Mouse (Mus musculus): ENCODE measurements around the gene Usp49. TPM values are rescaled to one million over a fixed set of nuclear protein-coding genes. Genes with fewer than 3 reads are reported as not detected.

The Usp49 gene
- 3.3 and 4.1 TPM in 2 replicates for polyA plus RNA-seq (2015; fragmentation: Nextera tagmentation; extraction: Ambion mirVana)

DNA sequence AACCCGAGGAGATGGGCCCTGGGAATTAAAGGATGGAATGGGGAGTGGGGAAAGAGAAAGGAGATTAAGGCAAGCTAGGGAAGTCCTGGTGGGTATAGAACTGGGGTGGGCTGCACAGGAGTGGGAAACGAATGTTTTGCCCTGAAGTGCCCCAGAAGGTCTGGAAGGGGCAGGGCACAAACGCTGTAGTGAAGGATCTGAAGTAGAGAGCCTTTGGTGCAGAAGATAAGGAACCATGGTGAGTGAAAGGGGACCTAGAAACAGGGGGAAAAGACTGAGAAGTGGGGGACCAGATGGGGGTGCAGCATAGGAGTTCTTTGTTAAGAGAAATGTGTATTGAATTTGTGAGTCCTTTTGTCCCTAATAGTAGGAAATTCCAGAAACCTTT, at the start of gene Usp49:
Gene Usp49 (plus strand): TSS at position 13 of the 388 bp plus-strand sequence.
- peak within 1 kb of the TSS; percentile 90 for H3K9ac ChIP-seq
- H3K4me2 ChIP-seq, result peak within 1 kb of the TSS; percentile 99
- no peaks in the 10 kb centered on the region for H3K9me3 ChIP-seq (replicated peaks)
- ATAC-seq (ENCODE audit: low read depth) (0 out of 2 replicates have a peak, but pooled peaks have one; percentile 22), DNase-seq (no peak)
- no peaks in the 10 kb centered on the region for H3K27me3 ChIP-seq
- H3K4me3 ChIP-seq (replicated peaks), result peak within 1 kb of the TSS; percentile 72
- peaks cover 61% of the 10 kb centered on the region for H3K4me1 ChIP-seq (replicated peaks)
- WGBS (ENCODE audit: insufficient replicate concordance), result 0% methylated on average over 3 of the region's 3 CpGs
- peaks cover 31% of the 10 kb centered on the region for H3K36me3 ChIP-seq
- peak within 1 kb of the TSS; percentile 94 for H3K27ac ChIP-seq

- Histone ChIP-seq H3K9me3 (replicated peaks) (no peaks in the 10 kb centered on the region), H3K36me3 (no peaks in the 10 kb centered on the region), H3K4me2 (no peak overlapping the region), H3K9ac (no peak overlapping the region), H3K27ac (no peak overlapping the region), H3K27me3 (no peaks in the 10 kb centered on the region), H3K4me3 (replicated peaks) (no peak overlapping the region), H3K4me1 (replicated peaks) (peaks cover 34% of the 10 kb centered on the region)
- DNase-seq (no peak), ATAC-seq (ENCODE audit: low read depth) (no peak)
- 78% methylated on average over 4 of the region's 4 CpGs for WGBS (ENCODE audit: insufficient replicate concordance)
These were observed 49.5 kb upstream of the Usp49 start for GRCm38 (mm10) chr17:47580962-47581361.

DNA sequence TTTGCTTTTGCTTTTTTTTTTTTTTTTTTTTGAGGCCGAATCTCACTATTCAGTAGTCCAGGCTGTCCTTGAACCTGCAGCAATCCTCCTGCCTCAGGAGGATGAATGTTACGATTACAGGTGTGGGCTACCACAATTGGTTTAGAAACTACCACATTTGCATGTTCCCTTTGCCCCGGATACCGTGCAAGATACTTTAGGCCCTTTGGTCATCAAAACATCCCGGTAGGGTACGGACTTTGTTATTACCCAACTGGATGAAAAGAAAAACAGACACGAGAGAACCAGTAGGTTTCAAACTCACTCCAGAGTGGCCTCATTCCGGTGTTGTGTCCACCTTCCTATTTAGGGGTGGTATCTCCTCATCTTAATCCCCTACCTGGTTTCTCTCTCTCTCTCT, 42.0 kb upstream of the Usp49 start:
- Histone ChIP-seq H3K9ac (no peak overlapping the region), H3K4me2 (no peak overlapping the region), H3K9me3 (replicated peaks) (no peaks in the 10 kb centered on the region), H3K4me1 (replicated peaks) (peaks cover 49% of the 10 kb centered on the region), H3K36me3 (no peaks in the 10 kb centered on the region), H3K27me3 (no peaks in the 10 kb centered on the region), H3K4me3 (replicated peaks) (no peak overlapping the region), H3K27ac (no peak overlapping the region)
- 79% methylated on average over 8 of the region's 8 CpGs for WGBS (ENCODE audit: insufficient replicate concordance)
- no peak for DNase-seq
- no peak for ATAC-seq (ENCODE audit: low read depth)

GRCm38 (mm10) chr17:47591073-47591472, 39.4 kb upstream of the Usp49 start:
- peak overlapping the region; percentile 45 for H3K27ac ChIP-seq
- no peaks in the 10 kb centered on the region for H3K27me3 ChIP-seq
- DNase-seq, result no peak
- peaks cover 8% of the 10 kb centered on the region for H3K36me3 ChIP-seq
- no peak for ATAC-seq (ENCODE audit: low read depth)
- no peaks in the 10 kb centered on the region for H3K9me3 ChIP-seq (replicated peaks)
- peaks cover 49% of the 10 kb centered on the region for H3K4me1 ChIP-seq (replicated peaks)
- 14% methylated on average over 3 of the region's 3 CpGs for WGBS (ENCODE audit: insufficient replicate concordance)
- H3K4me3 ChIP-seq (replicated peaks), result no peak overlapping the region
- no peak overlapping the region for H3K9ac ChIP-seq
- H3K4me2 ChIP-seq, result no peak overlapping the region

GRCm38 (mm10) chr17:47593215-47593853, 37.2 kb upstream of the Usp49 start:
- ATAC-seq (ENCODE audit: low read depth) (peak; percentile 71), DNase-seq (peak; percentile 93)
- H3K9ac ChIP-seq, result peak overlapping the region; percentile 89
- H3K9me3 ChIP-seq (replicated peaks), result no peaks in the 10 kb centered on the region
- WGBS (ENCODE audit: insufficient replicate concordance), result under 1% methylated on average over 57 of the region's 63 CpGs
- H3K4me1 ChIP-seq (replicated peaks), result peaks cover 71% of the 10 kb centered on the region
- peaks cover 30% of the 10 kb centered on the region for H3K36me3 ChIP-seq
- peak overlapping the region; percentile 100 for H3K27ac ChIP-seq
- no peaks in the 10 kb centered on the region for H3K27me3 ChIP-seq
- H3K4me3 ChIP-seq (replicated peaks), result peak overlapping the region; percentile 72
- peak overlapping the region; percentile 97 for H3K4me2 ChIP-seq

DNA sequence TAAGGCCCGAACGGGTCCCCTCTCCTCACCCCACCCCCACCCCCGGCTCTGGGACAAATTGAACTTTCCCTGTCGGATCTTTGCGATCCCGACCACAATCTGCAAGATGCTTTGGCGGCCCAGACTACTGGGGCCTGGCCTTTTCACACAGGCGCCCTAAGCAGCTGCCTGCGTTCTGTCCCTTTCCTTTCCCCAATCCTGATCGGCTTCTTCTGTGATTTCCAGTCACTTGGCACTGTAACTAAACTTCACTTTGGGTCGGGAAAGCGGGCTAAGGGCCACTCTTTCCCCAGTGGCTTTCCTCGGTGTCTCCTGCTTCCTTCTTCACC, 36.7 kb upstream of the Usp49 start:
- H3K27ac ChIP-seq, result peak overlapping the region; percentile 100
- peak overlapping the region; percentile 89 for H3K9ac ChIP-seq
- H3K9me3 ChIP-seq (replicated peaks), result no peaks in the 10 kb centered on the region
- H3K4me3 ChIP-seq (replicated peaks), result peak overlapping the region; percentile 72
- DNase-seq (no peak), ATAC-seq (ENCODE audit: low read depth) (no peak)
- H3K4me2 ChIP-seq, result peak overlapping the region; percentile 97
- under 1% methylated on average over 13 of the region's 13 CpGs for WGBS (ENCODE audit: insufficient replicate concordance)
- peaks cover 76% of the 10 kb centered on the region for H3K4me1 ChIP-seq (replicated peaks)
- H3K36me3 ChIP-seq, result peaks cover 35% of the 10 kb centered on the region
- H3K27me3 ChIP-seq, result no peaks in the 10 kb centered on the region

- Histone ChIP-seq H3K4me1 (replicated peaks) (peaks cover 78% of the 10 kb centered on the region), H3K9ac (peak overlapping the region; percentile 89), H3K4me2 (peak overlapping the region; percentile 97), H3K4me3 (replicated peaks) (peak overlapping the region; percentile 72), H3K27ac (peak overlapping the region; percentile 100), H3K9me3 (replicated peaks) (no peaks in the 10 kb centered on the region), H3K36me3 (peaks cover 40% of the 10 kb centered on the region), H3K27me3 (no peaks in the 10 kb centered on the region)
- WGBS (ENCODE audit: insufficient replicate concordance), result under 1% methylated on average over 43 of the region's 43 CpGs
- 0 out of 2 replicates have a peak, but pooled peaks have one; percentile 2 for ATAC-seq (ENCODE audit: low read depth)
- DNase-seq, result peak; percentile 63
These were observed 36.1 kb upstream of the Usp49 start for GRCm38 (mm10) chr17:47594183-47594968.

GRCm38 (mm10) chr17:47594969-47595247, 35.6 kb upstream of the Usp49 start:
- DNase-seq (no peak), ATAC-seq (ENCODE audit: low read depth) (no peak)
- no peaks in the 10 kb centered on the region for H3K27me3 ChIP-seq
- under 1% methylated on average over 9 of the region's 9 CpGs for WGBS (ENCODE audit: insufficient replicate concordance)
- H3K9ac ChIP-seq, result peak overlapping the region; percentile 89
- peaks cover 46% of the 10 kb centered on the region for H3K36me3 ChIP-seq
- H3K9me3 ChIP-seq (replicated peaks), result no peaks in the 10 kb centered on the region
- peak overlapping the region; percentile 72 for H3K4me3 ChIP-seq (replicated peaks)
- H3K4me1 ChIP-seq (replicated peaks), result peaks cover 80% of the 10 kb centered on the region
- H3K27ac ChIP-seq, result peak overlapping the region; percentile 100
- peak overlapping the region; percentile 97 for H3K4me2 ChIP-seq

- WGBS (ENCODE audit: insufficient replicate concordance), result under 1% methylated on average over 21 of the region's 21 CpGs
- H3K4me2 ChIP-seq, result peak overlapping the region; percentile 97
- no peaks in the 10 kb centered on the region for H3K27me3 ChIP-seq
- peak overlapping the region; percentile 100 for H3K27ac ChIP-seq
- no peaks in the 10 kb centered on the region for H3K9me3 ChIP-seq (replicated peaks)
- peaks cover 83% of the 10 kb centered on the region for H3K4me1 ChIP-seq (replicated peaks)
- H3K36me3 ChIP-seq, result peaks cover 52% of the 10 kb centered on the region
- H3K4me3 ChIP-seq (replicated peaks), result peak overlapping the region; percentile 72
- peak overlapping the region; percentile 89 for H3K9ac ChIP-seq
- peak; percentile 78 for ATAC-seq (ENCODE audit: low read depth)
- peak; percentile 90 for DNase-seq
These were observed 35.0 kb upstream of the Usp49 start for GRCm38 (mm10) chr17:47595248-47596161.

DNA sequence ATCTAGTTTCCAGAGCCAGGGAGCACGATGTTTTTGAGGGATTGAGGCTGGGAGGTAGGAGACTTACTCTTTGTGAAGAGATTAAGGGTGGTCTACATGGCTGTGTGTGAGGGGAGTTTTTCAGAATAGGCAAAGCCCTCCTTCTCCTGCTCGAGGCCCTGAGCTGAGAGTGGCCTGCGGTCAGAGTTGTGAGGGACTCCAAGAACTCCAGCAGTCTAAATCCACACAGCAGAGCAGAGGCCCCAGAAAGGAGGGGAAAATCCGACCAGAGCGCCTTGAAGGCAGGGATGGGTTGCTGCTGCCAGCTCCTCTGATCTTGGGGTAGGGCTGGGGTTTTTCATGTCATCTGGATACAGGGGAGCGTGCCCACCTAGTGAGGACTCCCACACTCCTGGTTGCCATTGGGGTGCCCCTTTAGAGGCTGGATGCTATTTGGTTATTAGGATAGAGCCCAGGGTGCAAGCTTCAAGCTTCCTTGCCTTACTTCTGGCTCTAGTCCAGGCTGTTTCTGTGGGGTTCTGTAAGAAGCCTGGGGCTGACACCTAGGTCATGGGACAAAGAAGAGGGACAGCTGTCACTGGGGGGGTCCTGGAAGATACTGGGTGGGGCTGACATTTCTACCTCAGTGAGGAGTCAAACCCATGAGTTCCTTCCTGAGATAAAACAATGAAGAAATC, 34.2 kb upstream of the Usp49 start:
- H3K27ac ChIP-seq, result peak overlapping the region; percentile 100
- WGBS (ENCODE audit: insufficient replicate concordance), result 31% methylated on average over 6 of the region's 6 CpGs
- peaks cover 60% of the 10 kb centered on the region for H3K36me3 ChIP-seq
- H3K9me3 ChIP-seq (replicated peaks), result no peaks in the 10 kb centered on the region
- H3K4me1 ChIP-seq (replicated peaks), result peaks cover 83% of the 10 kb centered on the region
- ATAC-seq (ENCODE audit: low read depth) (no peak), DNase-seq (no peak)
- H3K4me2 ChIP-seq, result peak overlapping the region; percentile 97
- H3K9ac ChIP-seq, result peak overlapping the region; percentile 89
- no peaks in the 10 kb centered on the region for H3K27me3 ChIP-seq
- H3K4me3 ChIP-seq (replicated peaks), result peak overlapping the region; percentile 72

DNA sequence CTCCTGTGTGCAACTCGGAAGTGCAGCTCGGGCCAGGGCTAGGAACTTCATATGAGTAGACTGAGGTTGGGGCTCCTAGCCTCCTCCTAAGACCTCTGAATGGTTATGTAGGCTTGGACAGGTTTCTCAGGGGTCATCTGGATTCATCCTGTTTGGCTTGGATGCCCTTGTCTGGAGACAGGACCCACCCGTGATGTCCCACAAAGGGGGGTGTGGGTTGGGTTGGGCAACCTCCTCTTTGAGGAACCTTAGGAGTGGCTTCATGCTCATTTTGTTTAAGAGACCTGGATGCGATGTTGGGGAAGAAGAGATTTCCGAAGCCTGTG, 33.7 kb upstream of the Usp49 start:
- H3K9me3 ChIP-seq (replicated peaks), result no peaks in the 10 kb centered on the region
- H3K27ac ChIP-seq, result peak overlapping the region; percentile 100
- ATAC-seq (ENCODE audit: low read depth) (no peak), DNase-seq (no peak)
- peak overlapping the region; percentile 97 for H3K4me2 ChIP-seq
- H3K27me3 ChIP-seq, result no peaks in the 10 kb centered on the region
- WGBS (ENCODE audit: insufficient replicate concordance), result 39% methylated on average over 5 of the region's 5 CpGs
- peaks cover 65% of the 10 kb centered on the region for H3K36me3 ChIP-seq
- H3K9ac ChIP-seq, result peak overlapping the region; percentile 89
- peaks cover 83% of the 10 kb centered on the region for H3K4me1 ChIP-seq (replicated peaks)
- peak overlapping the region; percentile 72 for H3K4me3 ChIP-seq (replicated peaks)
